Mouse (Mus musculus) spleen, adult 2 months (tissue): Measurements from ENCODE around the gene Mical2. TPM values are rescaled to one million over a fixed set of nuclear protein-coding genes. Genes with fewer than 3 reads are reported as not detected.

Source experiments
- DNase-seq, 2 experiments: peaks; one replicate each; pipeline versions ENCODE4 v3.0.0 to v3.0.0-alpha.2; 2012 to 2021; ENCODE audit warnings: low spot score in 2 of 2, low read depth in 1 of 2
- H3K27ac ChIP-seq: fragments of 200-500 bp; 2 replicates; pipeline ENCODE4 v1.5.1; 2012; ENCODE audit warnings: low read length, inconsistent platforms; ENCODE audit not compliant: insufficient read depth
- H3K27me3 ChIP-seq: fragments of 200-500 bp; 2 replicates; pipeline ENCODE4 v1.6.1; 2012; ENCODE audit warnings: mild to moderate bottlenecking, moderate library complexity, low read length, inconsistent platforms; ENCODE audit not compliant: control insufficient read depth, insufficient read depth
- H3K36me3 ChIP-seq: fragments of 200-500 bp; 2 replicates; pipeline ENCODE4 v1.6.1; 2012; ENCODE audit warnings: mild to moderate bottlenecking, low read length, inconsistent platforms; ENCODE audit not compliant: control insufficient read depth, insufficient read depth
- H3K4me1 ChIP-seq: fragments of 200-500 bp; 2 replicates; pipeline ENCODE4 v1.6.1; 2011; ENCODE audit warnings: inconsistent platforms; ENCODE audit not compliant: control insufficient read depth, insufficient read depth, insufficient read length
- H3K4me3 ChIP-seq: fragments of 200-500 bp; 2 replicates; pipeline ENCODE4 v1.5.1; 2011; ENCODE audit warnings: mild to moderate bottlenecking, inconsistent platforms; ENCODE audit not compliant: insufficient read depth, insufficient read length; ENCODE audit errors: extremely low read depth
- CTCF ChIP-seq: fragments of 200-500 bp; IDR thresholded peaks from 2 replicates; pipeline ENCODE4 v1.5.1; 2011; ENCODE audit warnings: mild to moderate bottlenecking, inconsistent platforms; ENCODE audit not compliant: insufficient read depth, insufficient read length, insufficient replicate concordance; ENCODE audit errors: extremely low read depth
- POLR2A ChIP-seq: fragments of 200-500 bp; IDR thresholded peaks from 2 replicates; pipeline ENCODE4 v1.6.1; 2011; ENCODE audit warnings: low read depth, low read length, inconsistent platforms
- WGBS: fragments of 180-500 bp; shearing (Covaris S2); methylation state at CpG from one replicate; pipeline ENCODE4 v1.1.7; 2018; 5-methylcytosine and 5-hydroxymethylcytosine counted together
- polyA plus RNA-seq: library from polyadenylated mRNA; depleted of rRNA; stranded (reverse); fragments of >200 nt; gene quantifications from 2 replicates; pipeline ENCODE4 v1.2.3, GENCODE M21; 2012

The Mical2 gene
- polyA plus RNA-seq, 1 experiment: 3.1 TPM

GRCm38 (mm10) chr7:112413286-112413685 lies 187.6 kb downstream of the Mical2 start:
- Histone ChIP-seq H3K27me3 (no peaks in the 10 kb centered on the region), H3K4me3 (no peak overlapping the region)
- 92% methylated on average over 6 of the region's 6 CpGs for WGBS

GRCm38 (mm10) chr7:112416058-112416526 lies 190.4 kb downstream of the Mical2 start:
- 23% methylated on average over 14 of the region's 14 CpGs for whole genome bisulfite sequencing
- TF ChIP-seq CTCF (no peak), POLR2A (no peak)
- no peak overlapping the region for H3K4me3 ChIP-seq

More at GRCm38 (mm10) chr7:112413286-112413685, 187.6 kb downstream of the Mical2 start:
- no peaks in the 10 kb centered on the region for H3K4me1 ChIP-seq
- no peaks in the 10 kb centered on the region for H3K36me3 ChIP-seq
- no peak overlapping the region for H3K27ac ChIP-seq
- TF ChIP-seq CTCF: no peak
- TF ChIP-seq POLR2A: no peak
- DNase-seq: no peak

GRCm38 (mm10) chr7:112416730-112417513 lies 191.3 kb downstream of the Mical2 start:
- TF ChIP-seq POLR2A (no peak), CTCF (no peak)
- no peak overlapping the region for H3K4me3 ChIP-seq
- no peaks in the 10 kb centered on the region for H3K27me3 ChIP-seq
- no peak overlapping the region for H3K27ac ChIP-seq
- 28% methylated on average over 7 of the region's 7 CpGs for WGBS
- H3K36me3 ChIP-seq: no peaks in the 10 kb centered on the region
- no peak for DNase-seq
- no peaks in the 10 kb centered on the region for H3K4me1 ChIP-seq

More at GRCm38 (mm10) chr7:112416058-112416526, 190.4 kb downstream of the Mical2 start:
- H3K36me3 ChIP-seq: no peaks in the 10 kb centered on the region
- no peak overlapping the region for H3K27ac ChIP-seq
- no peaks in the 10 kb centered on the region for H3K27me3 ChIP-seq
- no peak for DNase-seq
- no peaks in the 10 kb centered on the region for H3K4me1 ChIP-seq

GRCm38 (mm10) chr7:112417598-112417997 lies 191.9 kb downstream of the Mical2 start:
- Histone ChIP-seq H3K27ac (no peak overlapping the region), H3K4me1 (no peaks in the 10 kb centered on the region), H3K27me3 (no peaks in the 10 kb centered on the region), H3K36me3 (no peaks in the 10 kb centered on the region), H3K4me3 (no peak overlapping the region)
- WGBS: 84% methylated on average over 4 of the region's 4 CpGs
- no peak for TF ChIP-seq CTCF
- no peak for TF ChIP-seq POLR2A
- DNase-seq: no peak

- no peaks in the 10 kb centered on the region for H3K36me3 ChIP-seq
- TF ChIP-seq POLR2A: no peak
- TF ChIP-seq CTCF: no peak
- 0 out of 2 replicates have a peak, but pooled peaks cover 5% of the 10 kb centered on the region for H3K27me3 ChIP-seq
- no peaks in the 10 kb centered on the region for H3K4me1 ChIP-seq
- no peak overlapping the region for H3K27ac ChIP-seq
- WGBS: 88% methylated on average over 4 of the region's 4 CpGs
- DNase-seq: no peak
- no peak overlapping the region for H3K4me3 ChIP-seq
Measured at GRCm38 (mm10) chr7:112423438-112423837, 197.8 kb downstream of the Mical2 start.

- no peak for DNase-seq
- no peak overlapping the region for H3K4me3 ChIP-seq
- 49% methylated on average over 5 of the region's 5 CpGs for WGBS
- H3K36me3 ChIP-seq: no peaks in the 10 kb centered on the region
- H3K4me1 ChIP-seq: no peaks in the 10 kb centered on the region
- H3K27ac ChIP-seq: no peak overlapping the region
- H3K27me3 ChIP-seq: 0 out of 2 replicates have a peak, but pooled peaks cover 5% of the 10 kb centered on the region
- no peak for TF ChIP-seq POLR2A
- TF ChIP-seq CTCF: no peak
Measured at GRCm38 (mm10) chr7:112426811-112427210, 201.2 kb downstream of the Mical2 start.
